In the genomic region with DNA sequence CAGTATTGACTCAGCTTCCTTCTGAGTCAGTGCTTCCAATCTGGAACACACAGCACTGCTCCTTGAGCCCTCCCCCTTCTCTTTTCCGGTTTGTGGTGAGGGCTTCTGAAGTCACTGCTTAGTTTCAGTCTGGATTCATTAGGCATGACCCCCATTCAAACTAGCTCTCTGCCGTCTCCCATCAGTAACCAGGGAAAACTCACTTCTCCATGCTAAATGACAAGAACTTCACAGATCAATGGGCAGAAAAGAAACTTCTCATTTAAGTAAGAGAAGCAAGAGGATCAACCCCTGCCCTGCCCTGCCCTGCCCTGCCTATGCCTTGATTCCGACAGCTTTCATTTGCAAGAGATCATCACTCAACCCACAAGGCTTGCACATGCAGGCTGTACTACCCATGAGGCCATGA, we compare ENCODE assay signal across 9 mouse cellular contexts.
A peak's percentile ranks its signal among the peaks of the same experiment; 100 is the strongest.
DNase-seq lines count a peak whose midpoint lies in the region; ATAC-seq and TF ChIP-seq lines count a peak whose summit lies in the region.
"Had no signal": no experiment of that assay in that cellular context is flagged by ENCODE, and none has a peak within 500 bp of the region (broad histone marks: within the 10 kb centered on the region; RNA-seq: fewer than 3 reads in every experiment).

No protein-coding gene starts in this region.

- H3K27me3 ChIP-seq in liver, postnatal 0 days (ENCODE audit: insufficient read depth, low read length): no peaks in the 10 kb centered on the region
- H3K27me3 ChIP-seq: limb, embryonic 13.5 days had no signal

- H3K27ac ChIP-seq in liver, postnatal 0 days (ENCODE audit: low read depth): peak overlapping the region; percentile 48; the same call in 1 of the 2 replicates
- H3K27ac ChIP-seq in embryonic fibroblast, embryonic 13.5 days (ENCODE audit: insufficient read depth, low read length): peak overlapping the region; percentile 38; the same call in 1 of the 2 replicates

- H3K4me3 ChIP-seq in liver, postnatal 0 days (ENCODE audit: low read depth, low read length): no peak overlapping the region
- no peak overlapping the region for H3K4me3 ChIP-seq in embryonic fibroblast, embryonic 13.5 days (ENCODE audit: insufficient read depth, low read length)
- H3K4me3 ChIP-seq: limb, embryonic 13.5 days had no signal

- H3K9ac ChIP-seq in liver, postnatal 0 days (replicated peaks): no peak overlapping the region
- H3K9ac ChIP-seq: limb, embryonic 13.5 days had no signal

- H3K9me3 ChIP-seq in liver, postnatal 0 days (ENCODE audit: low read length): no peaks in the 10 kb centered on the region
- H3K9me3 ChIP-seq: limb, embryonic 13.5 days had no signal

- WGBS in liver, postnatal 0 days (ENCODE audit: insufficient replicate concordance): 31% methylated on average over 3 of the region's 3 CpGs

- TF ChIP-seq CTCF in liver, postnatal 0 days (IDR thresholded peaks at IDR 0.05; ENCODE audit: low read depth): no peak
- no peak for TF ChIP-seq CTCF in embryonic fibroblast, embryonic 13.5 days (IDR thresholded peaks at IDR 0.05; ENCODE audit: borderline replicate concordance, insufficient read depth, low read length)

- peak overlapping the region; percentile 3; the same call in 1 of the 2 replicates for H3K4me2 ChIP-seq in liver, postnatal 0 days (ENCODE audit: low read depth, low read length)
- H3K4me2 ChIP-seq: limb, embryonic 13.5 days had no signal

- no peak for TF ChIP-seq POLR2A in embryonic fibroblast, embryonic 13.5 days (IDR thresholded peaks at IDR 0.05; ENCODE audit: low read depth, low read length)

- TF ChIP-seq EP300 in liver, postnatal 0 days (IDR thresholded peaks at IDR 0.05; ENCODE audit: low read depth): no peak

- ATAC-seq in liver, postnatal 0 days: peak; percentile 58; the same call in 1 of the 2 replicates
- no peak for ATAC-seq in monocyte, adult 5-6 weeks (replicated peaks; ENCODE audit: insufficient number of reproducible peaks, low FRiP score, low TSS enrichment, poor library complexity, severe bottlenecking)

- H3K4me1 ChIP-seq in liver, postnatal 0 days (ENCODE audit: insufficient read depth): peaks cover 11% of the 10 kb centered on the region; the same call in 1 of the 2 replicates
- H3K4me1 ChIP-seq in embryonic fibroblast, embryonic 13.5 days (ENCODE audit: control insufficient read depth, insufficient read depth, low read length): peaks cover 17% of the 10 kb centered on the region

- H3K36me3 ChIP-seq in liver, postnatal 0 days (replicated peaks; ENCODE audit: insufficient read depth, low read length): no peaks in the 10 kb centered on the region
- H3K36me3 ChIP-seq: limb, embryonic 13.5 days had no signal

- DNase-seq in liver, postnatal 0 days: no peak
- no peak for DNase-seq in liver
- DNase-seq in NIH3T3 (ENCODE audit: low read depth): peak; percentile 56
- DNase-seq in neural tube, embryonic 10.5 days (ENCODE audit: extremely low spot score, low spot score): peak; percentile 49
- no peak for DNase-seq in gastrocnemius, postnatal 4 days (ENCODE audit: low spot score in 2 of 2)
- DNase-seq in urinary bladder, postnatal 4 days (ENCODE audit: low spot score in 2 of 2): no peak

Comparison
In these comparisons a context has a peak if more than half of its experiments do, and no peak if none do; other contexts are left out.
1. DNase-seq: peak in NIH3T3 (single experiment) and neural tube, embryonic 10.5 days (single experiment); none in liver, postnatal 0 days (single experiment), liver (single experiment), gastrocnemius, postnatal 4 days (0 of 2) and urinary bladder, postnatal 4 days (0 of 2).